2 mouse cellular contexts compared by ENCODE assay signal in the genomic region with DNA sequence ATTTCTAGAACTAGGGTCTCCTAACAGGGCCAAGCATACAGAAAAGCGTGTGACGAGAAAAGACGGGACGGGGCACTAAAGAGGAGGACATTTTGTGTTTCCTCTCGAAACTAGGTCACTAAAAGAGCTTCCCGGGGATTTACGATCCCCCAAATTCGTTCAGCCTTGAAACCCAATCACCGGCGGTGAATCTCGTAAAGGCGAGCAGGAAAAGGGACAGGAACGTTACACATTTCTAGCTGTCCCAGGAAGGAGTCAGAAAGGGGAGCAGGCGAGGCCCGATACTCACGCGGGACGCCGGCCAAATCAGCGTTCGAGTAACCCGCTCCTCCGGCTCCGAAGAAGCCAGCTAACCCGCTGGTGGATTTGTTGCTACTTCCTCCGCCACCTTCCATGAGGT.
TF ChIP-seq lines count a peak whose summit lies in the region.

No protein-coding gene starts in this region.

TF ChIP-seq in CH12.LX, 34 proteins besides CTCF, POLR2A, EP300 and RAD21 (continued from another document):
- TF ChIP-seq USF2 (conservative IDR thresholded peaks at IDR 0.05; ENCODE audit: low read depth, low read length) (no peak), CHD1 (IDR thresholded peaks at IDR 0.05; ENCODE audit: low read depth, low read length) (no peak), MAX (IDR thresholded peaks at IDR 0.05; ENCODE audit: low read length) (peak; percentile 63; the same call in 1 of the 2 replicates), MXI1 (IDR thresholded peaks at IDR 0.05; ENCODE audit: low read depth, low read length) (peak; percentile 86; the same call in 1 of the 2 replicates), TBP (conservative IDR thresholded peaks at IDR 0.05; ENCODE audit: low read depth, low read length) (0 out of 2 replicates have a peak, but pooled peaks have one; percentile 16), MYC (IDR thresholded peaks at IDR 0.05; ENCODE audit: low read depth, low read length) (0 out of 2 replicates have a peak, but pooled peaks have one; percentile 73), HCFC1 (IDR thresholded peaks at IDR 0.05; ENCODE audit: low read depth, low read length) (no peak), BHLHE40 (IDR thresholded peaks at IDR 0.05; ENCODE audit: low read depth, low read length) (0 out of 2 replicates have a peak, but pooled peaks have one; percentile 4), E2F4 (IDR thresholded peaks at IDR 0.05; ENCODE audit: insufficient replicate concordance, low read depth, low read length) (no peak)

TF ChIP-seq in myocyte, 11 proteins besides CTCF, POLR2A, EP300 and RAD21 (continued from another document):
- TF ChIP-seq POLR2AphosphoS2 (IDR thresholded peaks at IDR 0.05; ENCODE audit: insufficient read length, low read depth): no peak
